Mouse (Mus musculus): ENCODE data around the gene Milr1.
"Not testable (repeated sequence)": the region's sequence is repeated elsewhere in the genome, so short reads cannot be mapped to it uniquely, and the experiment has no call there.

Gene Milr1

GRCm38 (mm10) chr11:106751039-106752018 is at the start of gene Milr1:
Gene Milr1 (plus strand): TSS chr11:106751226.
- no peak for DNase-seq

DNA sequence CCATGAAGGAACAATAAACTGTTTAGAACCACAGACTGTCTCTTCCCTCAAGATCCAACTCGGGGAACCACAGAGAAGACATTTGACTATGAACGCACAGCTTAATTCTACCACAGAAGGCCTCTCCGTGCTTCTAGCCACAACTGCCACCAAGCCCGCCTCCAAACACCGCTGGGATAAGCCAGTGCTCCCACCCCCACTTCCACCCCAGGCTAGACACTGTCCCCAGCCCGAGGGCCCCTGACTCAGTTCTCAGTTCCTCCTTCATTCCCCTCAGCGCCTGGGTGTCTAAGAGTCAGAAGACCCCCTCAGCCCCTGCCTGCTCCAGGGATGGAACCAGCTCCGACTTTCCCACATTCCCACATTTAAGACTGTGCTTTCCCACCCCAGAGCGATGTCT is 49.4 kb upstream of the Milr1 start:
- no peak for DNase-seq

- DNase-seq: no peak
These were observed 48.4 kb upstream of the Milr1 start for GRCm38 (mm10) chr11:106702584-106702983.

DNA sequence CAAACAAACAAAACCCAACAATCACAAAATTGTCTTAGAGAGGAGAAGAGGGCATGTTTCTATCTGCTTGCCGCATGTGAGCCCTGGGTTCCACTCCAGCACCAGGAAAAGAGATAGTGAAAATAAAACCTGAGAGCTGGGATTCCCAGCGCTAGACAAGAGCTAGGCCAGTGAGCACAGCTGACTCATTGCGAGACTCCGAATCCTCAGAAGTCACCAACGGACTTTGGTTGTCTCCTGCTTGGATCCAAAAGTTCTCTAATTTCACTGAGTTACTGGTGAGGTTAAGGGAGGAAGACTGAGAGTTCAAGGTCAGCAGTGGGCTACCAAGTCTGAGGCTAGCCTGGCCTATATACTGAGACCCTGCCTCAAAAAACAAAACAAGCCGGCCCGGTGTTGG is 47.1 kb upstream of the Milr1 start:
- no peak for DNase-seq

DNA sequence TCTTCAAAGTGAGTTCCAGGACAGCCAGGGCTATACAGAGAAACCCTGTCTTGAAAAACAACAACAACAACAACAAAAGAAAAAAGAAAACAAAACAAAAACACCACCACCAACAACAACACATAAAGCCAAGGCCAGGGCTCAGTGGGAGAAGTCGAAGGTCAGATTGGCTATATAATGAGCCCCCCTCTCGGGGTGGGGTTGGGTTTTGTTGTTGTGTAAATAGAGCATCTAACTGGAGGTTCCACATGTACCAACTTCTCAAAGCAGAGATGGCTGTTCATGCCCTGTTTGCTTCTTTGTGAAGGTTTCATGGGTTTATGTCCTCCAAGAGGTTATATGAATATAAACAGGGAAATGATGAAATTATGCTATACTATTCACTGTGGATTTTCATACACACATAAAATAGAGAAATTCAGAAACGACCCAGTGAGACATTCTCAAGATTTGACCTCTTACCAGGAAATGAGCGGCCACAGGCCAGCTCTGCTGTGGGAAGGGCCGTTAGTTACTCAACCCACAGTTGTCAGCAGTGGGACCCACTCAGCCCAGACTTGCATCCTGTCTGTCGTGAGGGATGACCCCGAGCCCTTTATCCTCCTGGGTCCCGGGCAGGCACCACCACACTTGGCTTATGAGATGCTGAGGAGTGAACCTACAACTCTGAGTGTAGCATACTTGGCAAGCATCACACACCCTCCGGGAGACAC is 46.5 kb upstream of the Milr1 start:
- DNase-seq: no peak

DNA sequence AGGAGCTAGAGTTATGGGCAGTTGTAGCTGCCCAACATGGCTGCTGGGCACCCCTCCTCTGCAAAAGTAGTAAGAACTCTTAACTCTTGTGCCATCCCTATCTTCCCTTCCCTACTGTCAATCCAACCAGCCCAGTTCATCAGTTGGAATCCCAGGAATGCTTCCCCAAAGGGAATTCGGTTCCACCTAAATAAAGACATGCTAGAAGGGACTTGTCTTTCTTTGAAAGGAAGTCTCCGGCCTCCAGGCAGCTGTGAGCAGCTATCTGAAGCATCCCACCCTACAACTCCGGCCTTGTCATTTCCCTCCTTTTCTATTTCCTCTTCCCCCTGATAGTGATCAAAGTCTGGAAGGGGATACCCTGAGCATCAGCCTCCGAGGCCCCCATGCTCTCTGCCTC is 44.8 kb upstream of the Milr1 start:
- DNase-seq: no peak

DNA sequence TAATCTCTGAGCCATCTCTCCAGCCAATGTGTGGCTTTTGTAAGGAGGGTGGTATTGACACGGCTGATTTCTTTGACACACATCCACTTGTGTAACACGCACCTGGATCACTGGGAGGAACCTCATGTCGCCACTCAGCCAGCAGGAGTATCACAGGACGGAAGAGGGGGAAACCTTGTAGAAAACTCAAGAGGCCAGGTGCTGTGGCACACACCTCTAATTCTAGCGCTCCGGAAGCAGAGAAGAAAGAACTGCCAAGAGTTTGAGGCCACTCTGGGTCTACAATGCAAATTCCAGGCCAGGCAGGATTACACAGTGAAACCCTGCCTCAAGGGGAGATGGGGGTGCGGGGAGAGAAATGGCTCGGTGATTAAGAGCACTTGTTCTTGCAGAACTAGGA is 43.9 kb upstream of the Milr1 start:
- no peak for DNase-seq

DNA sequence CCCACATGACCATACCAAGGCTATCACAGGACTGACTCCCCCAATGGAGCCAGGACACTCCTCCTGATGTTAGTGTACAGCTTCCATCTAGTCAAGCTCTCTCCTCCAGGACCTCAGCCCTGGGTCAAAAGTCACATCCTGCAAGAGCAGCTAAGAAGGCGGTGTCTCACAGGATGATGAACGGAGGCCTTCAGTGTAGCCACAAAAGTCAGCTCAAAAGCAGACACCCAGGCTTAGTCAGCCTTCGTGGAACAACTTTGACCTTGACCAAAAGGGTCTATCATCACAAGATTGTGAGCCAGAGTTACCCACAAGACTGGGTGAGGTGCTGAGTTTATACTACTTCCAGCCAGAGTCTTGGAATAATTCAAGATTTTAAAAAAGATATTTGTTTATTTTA is 43.2 kb upstream of the Milr1 start:
- DNase-seq: no peak

DNA sequence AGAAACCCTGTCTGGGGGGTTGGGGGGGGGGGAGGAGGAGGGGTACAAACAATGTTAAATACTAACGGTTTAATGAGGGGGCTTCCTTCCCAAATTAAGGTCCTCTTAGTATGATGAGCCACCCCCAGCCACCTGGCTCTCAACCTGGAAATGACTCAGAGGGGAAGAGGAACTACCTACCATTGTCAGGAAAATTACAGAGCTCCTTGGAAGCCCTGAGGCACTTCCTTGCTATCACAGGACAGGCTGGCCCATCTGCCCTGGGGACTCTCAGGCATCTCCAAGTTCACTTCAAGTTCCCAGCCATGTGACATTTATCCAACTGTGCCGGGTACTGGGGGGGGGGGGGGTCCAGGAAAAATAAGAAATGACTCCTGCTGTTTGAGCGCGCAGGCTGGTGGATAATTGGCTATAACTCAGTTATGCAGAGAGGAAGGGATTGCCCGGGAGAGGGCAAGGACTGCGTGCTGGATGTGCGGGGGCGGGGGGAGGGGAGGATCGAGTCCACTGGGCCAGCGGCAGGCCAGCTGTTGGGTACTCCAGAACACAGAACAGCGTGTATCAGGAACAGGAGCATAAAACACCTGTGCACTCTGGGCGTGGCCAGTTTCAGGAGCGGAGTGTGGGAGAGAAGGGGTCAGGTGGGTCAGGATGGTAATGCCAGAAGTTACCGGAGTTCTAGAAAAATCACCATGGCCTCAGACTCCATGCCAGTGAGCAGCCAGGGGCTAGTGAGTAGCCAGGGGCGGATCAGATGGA is 41.6 kb upstream of the Milr1 start:
- DNase-seq: no peak

DNA sequence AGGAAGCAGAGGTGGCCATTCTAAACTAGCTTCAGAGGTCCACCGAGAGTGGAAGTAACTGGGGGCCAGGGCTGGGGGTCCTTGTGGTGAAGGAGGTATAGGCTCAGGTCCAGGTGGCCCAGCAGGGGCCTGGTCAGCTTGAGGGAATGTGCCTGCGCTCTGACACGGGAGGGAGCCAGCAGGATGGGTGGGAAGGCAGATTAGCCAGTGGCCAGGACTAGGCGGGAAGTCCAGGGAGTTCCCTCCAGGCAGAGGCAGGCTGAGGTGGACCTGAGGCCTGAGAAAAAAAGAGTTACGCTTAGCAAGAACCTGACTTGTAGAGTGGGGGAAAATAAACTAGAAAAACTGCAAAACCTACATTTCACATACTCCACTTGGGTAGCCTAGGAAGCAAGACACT is 40.2 kb upstream of the Milr1 start:
- no peak for DNase-seq

GRCm38 (mm10) chr11:106715066-106715465 is 36.0 kb upstream of the Milr1 start:
- DNase-seq: no peak

DNA sequence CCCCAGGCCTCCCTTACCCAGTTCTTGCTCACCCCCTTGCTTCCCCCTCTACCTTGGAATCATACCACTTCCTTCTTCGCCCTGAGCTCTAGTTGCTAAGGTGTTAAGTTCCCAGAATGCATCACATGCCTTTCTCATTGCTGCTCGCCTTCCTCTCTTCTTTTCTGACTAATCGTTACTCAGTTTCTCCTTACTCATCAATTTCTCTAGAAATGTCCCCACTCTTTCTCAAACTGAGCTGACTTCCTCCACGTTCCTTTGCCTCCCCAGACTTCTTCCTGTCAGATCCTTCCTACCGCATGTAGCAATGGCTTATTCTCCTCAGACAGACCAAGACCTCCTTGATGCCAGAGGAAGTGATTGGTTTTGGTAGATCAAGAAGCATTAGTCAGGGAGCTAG is 34.5 kb upstream of the Milr1 start:
- no peak for DNase-seq

GRCm38 (mm10) chr11:106720379-106720778 is 30.6 kb upstream of the Milr1 start:
- no peak for DNase-seq

GRCm38 (mm10) chr11:106722831-106723361 is 28.1 kb upstream of the Milr1 start:
- no peak for DNase-seq

GRCm38 (mm10) chr11:106723611-106724125 is 27.4 kb upstream of the Milr1 start:
- peak; percentile 12 for DNase-seq

- DNase-seq: no peak
These were observed 26.7 kb upstream of the Milr1 start for GRCm38 (mm10) chr11:106724176-106724915.

- DNase-seq: not testable (repeated sequence)
These were observed 26.1 kb upstream of the Milr1 start for GRCm38 (mm10) chr11:106724916-106725235.

DNA sequence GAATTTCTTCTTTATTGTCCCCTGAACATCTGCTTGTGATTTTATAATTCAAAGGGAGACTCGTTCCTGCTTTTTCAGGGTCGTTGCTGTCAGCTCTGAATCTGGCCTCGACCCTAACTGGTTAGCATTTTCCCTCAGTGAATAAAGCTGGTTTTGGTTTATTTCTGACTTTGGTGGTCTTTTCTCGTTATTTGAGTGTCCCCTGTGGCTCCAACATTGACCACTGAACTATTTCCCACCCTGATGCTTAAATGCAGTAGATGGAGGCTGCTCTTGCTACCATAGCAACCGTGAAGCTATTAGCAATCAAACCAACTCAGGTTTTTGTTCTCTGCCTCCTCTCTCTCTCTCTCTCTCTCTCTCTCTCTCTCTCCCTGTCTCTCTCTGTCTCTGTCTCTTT is 23.1 kb upstream of the Milr1 start:
- no peak for DNase-seq

DNA sequence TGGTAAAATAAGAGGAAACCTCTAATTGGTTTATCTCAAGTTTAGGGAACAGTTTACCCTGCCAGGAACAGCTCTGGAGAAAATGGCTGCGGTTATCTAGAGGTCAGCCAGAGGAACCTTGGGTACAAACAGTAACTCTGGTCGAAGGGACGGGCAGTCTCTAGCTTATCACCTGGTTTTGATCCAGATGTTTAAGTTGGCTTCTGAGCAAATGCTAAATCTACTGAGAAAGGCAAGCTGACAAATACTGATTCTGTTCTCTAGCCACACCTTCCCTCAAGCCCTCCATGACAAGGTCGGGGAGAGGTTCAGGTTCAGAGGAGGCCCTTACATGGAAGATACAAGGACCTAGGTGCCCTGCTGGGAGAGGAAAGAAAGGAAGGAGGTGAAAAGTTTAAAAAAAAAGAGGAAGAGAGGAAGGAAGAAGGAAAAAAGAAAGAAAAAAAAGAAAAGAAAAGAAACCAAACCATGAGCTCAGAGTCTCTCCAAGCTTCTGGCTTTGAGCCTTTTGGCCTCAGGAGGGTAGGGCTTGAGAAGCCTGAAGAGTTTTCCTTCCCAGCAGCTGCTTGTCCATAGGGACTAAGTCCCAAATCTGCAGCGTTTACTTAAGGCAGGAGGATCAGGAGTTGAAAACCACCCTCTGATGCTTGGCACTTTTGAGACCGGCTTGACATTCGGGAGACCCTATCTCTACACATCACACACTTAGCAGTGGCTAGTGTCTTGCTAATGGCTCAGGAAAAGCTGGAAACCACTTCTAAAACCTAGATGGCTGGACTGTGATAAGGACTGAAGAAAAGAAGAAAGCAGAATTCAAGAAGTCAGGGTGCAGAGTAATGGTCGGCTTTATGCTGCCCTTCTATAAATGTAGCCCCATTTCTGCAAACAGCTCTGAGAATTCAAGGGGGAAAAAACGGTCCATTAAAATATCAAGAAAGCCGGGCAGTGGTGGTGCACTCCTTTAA is 22.3 kb upstream of the Milr1 start:
- DNase-seq: no peak

GRCm38 (mm10) chr11:106729656-106730055 is 21.4 kb upstream of the Milr1 start:
- DNase-seq: no peak

GRCm38 (mm10) chr11:106730714-106731113 is 20.3 kb upstream of the Milr1 start:
- no peak for DNase-seq
